Comparison of ENCODE assay signal across 8 mouse cellular contexts in the genomic region with DNA sequence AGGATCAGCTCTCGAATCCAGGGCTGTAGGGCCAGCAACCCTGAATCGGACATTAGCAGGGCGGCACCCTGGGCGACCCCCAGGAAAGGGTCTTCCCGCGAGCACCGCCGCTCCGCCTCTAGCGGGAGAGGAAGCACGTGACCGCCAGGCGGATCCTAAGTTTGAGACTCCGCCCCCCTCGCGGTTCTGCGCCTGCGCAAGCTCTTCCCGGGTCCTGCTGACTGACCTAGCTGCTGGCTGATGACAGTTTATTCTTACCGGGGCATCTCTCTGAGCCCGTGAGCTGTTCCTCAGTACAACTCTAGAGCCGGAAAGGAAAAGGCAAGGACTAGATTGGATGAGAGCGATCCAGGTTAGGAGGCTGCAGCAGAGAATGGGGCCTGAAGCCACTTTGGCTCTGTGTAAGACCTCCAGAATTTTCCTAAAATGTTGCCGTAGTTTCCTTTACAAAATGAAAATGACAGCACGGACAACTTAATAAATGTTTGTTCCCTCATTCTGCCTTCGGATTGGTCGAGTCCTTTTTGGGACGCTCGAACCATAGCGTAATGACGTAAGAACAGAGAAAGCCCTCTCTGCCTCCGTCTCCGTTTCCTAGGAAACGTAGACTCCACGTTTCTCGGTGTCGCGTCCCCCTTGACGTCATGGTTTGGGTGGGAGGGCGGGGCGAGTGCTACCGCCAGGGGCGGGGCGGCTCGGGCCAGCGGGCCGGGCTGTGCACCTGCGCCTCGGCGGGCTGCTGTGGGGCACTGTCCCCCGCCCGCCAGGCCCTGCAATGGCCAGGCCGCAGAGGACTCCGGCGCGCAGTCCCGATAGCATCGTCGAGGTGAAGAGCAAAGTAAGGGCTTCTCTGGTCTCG. TPM values are rescaled to one million over a fixed set of nuclear protein-coding genes. Genes with fewer than 3 reads are reported as not detected.
DNase-seq lines count a peak whose midpoint lies in the region; ATAC-seq and TF ChIP-seq lines count a peak whose summit lies in the region.

A gene (minus strand): TSS at position 137 of the 859 bp plus-strand sequence.
A gene (plus strand): TSS at position 183 of the 859 bp plus-strand sequence.

- H3K27ac ChIP-seq in bone marrow macrophage, adult 2 months (ENCODE audit: insufficient read depth, low read depth, low read length) = peak within 1 kb of the TSS; percentile 93
- peak within 1 kb of the TSS; percentile 92 for H3K27ac ChIP-seq in embryonic fibroblast, embryonic 13.5 days (ENCODE audit: insufficient read depth, low read length)
- peak within 1 kb of the TSS; percentile 85 for H3K27ac ChIP-seq in heart, embryonic 10.5 days
- H3K27ac ChIP-seq in kidney, embryonic 15.5 days = peak within 1 kb of the TSS; percentile 94

- H3K4me1 ChIP-seq in bone marrow macrophage, adult 2 months (ENCODE audit: control insufficient read depth, insufficient read depth, low read length) = peaks cover 2% of the 10 kb centered on the region; the same call in 1 of the 2 replicates
- H3K4me1 ChIP-seq in embryonic fibroblast, embryonic 13.5 days (ENCODE audit: control insufficient read depth, insufficient read depth, low read length) = peaks cover 2% of the 10 kb centered on the region; the same call in 1 of the 2 replicates
- H3K4me1 ChIP-seq in heart, embryonic 10.5 days = peaks cover 27% of the 10 kb centered on the region
- H3K4me1 ChIP-seq in kidney, embryonic 15.5 days = peaks cover 26% of the 10 kb centered on the region

- TF ChIP-seq POLR2A in bone marrow macrophage, adult 2 months (IDR thresholded peaks at IDR 0.05; ENCODE audit: borderline replicate concordance, low read depth, low read length) = no peak; the same call in 1 of the 2 replicates
- TF ChIP-seq POLR2A in embryonic fibroblast, embryonic 13.5 days (IDR thresholded peaks at IDR 0.05; ENCODE audit: low read depth, low read length) = peak; percentile 70; the same call in 1 of the 2 replicates

- ATAC-seq in kidney, embryonic 15.5 days (replicated peaks; ENCODE audit: low FRiP score) = peak; percentile 80
- peak; percentile 75 for ATAC-seq in monocyte, adult 5-6 weeks (replicated peaks; ENCODE audit: insufficient number of reproducible peaks, low FRiP score, low TSS enrichment, poor library complexity, severe bottlenecking)

- peak within 1 kb of the TSS; percentile 82 for H3K4me2 ChIP-seq in kidney, embryonic 15.5 days

- H3K4me3 ChIP-seq in bone marrow macrophage, adult 2 months (ENCODE audit: insufficient read depth, low read length) = peak within 1 kb of the TSS; percentile 87
- peak within 1 kb of the TSS; percentile 68 for H3K4me3 ChIP-seq in embryonic fibroblast, embryonic 13.5 days (ENCODE audit: insufficient read depth, low read length)
- H3K4me3 ChIP-seq in heart, embryonic 10.5 days = peak within 1 kb of the TSS; percentile 81
- H3K4me3 ChIP-seq in kidney, embryonic 15.5 days (replicated peaks) = peak within 1 kb of the TSS; percentile 66

- peak; percentile 97 for DNase-seq in A20 (ENCODE audit: low read depth, low spot score)
- DNase-seq in heart, embryonic 10.5 days (ENCODE audit: low spot score) = peak; percentile 98
- DNase-seq in liver = peak; percentile 97
- peak; percentile 96 to 99 for DNase-seq in spleen, postnatal 4 days (ENCODE audit: low spot score in 2 of 2)

- H3K36me3 ChIP-seq in heart, embryonic 10.5 days = peaks cover 47% of the 10 kb centered on the region
- peaks cover 55% of the 10 kb centered on the region for H3K36me3 ChIP-seq in kidney, embryonic 15.5 days

- TF ChIP-seq CTCF in bone marrow macrophage, adult 2 months (IDR thresholded peaks at IDR 0.05; ENCODE audit: low read depth, low read length) = no peak
- no peak for TF ChIP-seq CTCF in embryonic fibroblast, embryonic 13.5 days (IDR thresholded peaks at IDR 0.05; ENCODE audit: borderline replicate concordance, insufficient read depth, low read length)

- under 1% methylated on average over 60 of the region's 60 CpGs for WGBS in heart, embryonic 10.5 days
- under 1% methylated on average over 59 of the region's 60 CpGs for WGBS in kidney, embryonic 15.5 days

- H3K27me3 ChIP-seq in heart, embryonic 10.5 days (ENCODE audit: insufficient read depth, poor library complexity, severe bottlenecking) = no peaks in the 10 kb centered on the region; the same call in 1 of the 2 replicates
- no peaks in the 10 kb centered on the region for H3K27me3 ChIP-seq in kidney, embryonic 15.5 days

- H3K9ac ChIP-seq in kidney, embryonic 15.5 days = peak within 1 kb of the TSS; percentile 46

- H3K9me3 ChIP-seq in heart, embryonic 10.5 days = no peaks in the 10 kb centered on the region
- no peaks in the 10 kb centered on the region for H3K9me3 ChIP-seq in kidney, embryonic 15.5 days (replicated peaks)

RNA-seq across cellular contexts. Expression of the first gene that starts in this region (rescaled TPM):
- polyA plus RNA-seq in bone marrow macrophage, adult 2 months (2012; ENCODE audit: insufficient read depth, insufficient read length, missing spikeins) = 37.9 and 41.6 TPM in 2 replicates
- 24.6 and 26.5 TPM in 2 replicates for polyA plus RNA-seq in embryonic fibroblast, embryonic 13.5 days (2011; ENCODE audit: insufficient read length, low read depth, missing spikeins)
- polyA plus RNA-seq in heart, embryonic 10.5 days (2016; fragmentation: Nextera tagmentation; extraction: Ambion mirVana) = 46.6 and 52.9 TPM in 2 replicates
- polyA plus RNA-seq in kidney, embryonic 15.5 days (2015; fragmentation: Nextera tagmentation; extraction: Ambion mirVana) = 55.3 and 67.2 TPM in 2 replicates
- 8.7 to 25.2 TPM (median 9.7 TPM) in 3 replicates for total RNA-seq in monocyte, adult 5-6 weeks (2017)

RNA-seq across cellular contexts. Expression of the second gene that starts in this region (rescaled TPM):
- 9.4 and 11.2 TPM in 2 replicates for polyA plus RNA-seq in bone marrow macrophage, adult 2 months (2012; ENCODE audit: insufficient read depth, insufficient read length, missing spikeins)
- 7.9 and 15.8 TPM in 2 replicates for polyA plus RNA-seq in embryonic fibroblast, embryonic 13.5 days (2011; ENCODE audit: insufficient read length, low read depth, missing spikeins)
- polyA plus RNA-seq in heart, embryonic 10.5 days (2016; fragmentation: Nextera tagmentation; extraction: Ambion mirVana) = 12.8 and 14.1 TPM in 2 replicates
- polyA plus RNA-seq in kidney, embryonic 15.5 days (2015; fragmentation: Nextera tagmentation; extraction: Ambion mirVana) = 16.9 and 18.0 TPM in 2 replicates
- 21.3 to 28.7 TPM (median 21.4 TPM) in 3 replicates for total RNA-seq in monocyte, adult 5-6 weeks (2017)

Comparison
In these comparisons a context has a peak if more than half of its experiments do, and no peak if none do; other contexts are left out.
1. Peak in every context shown above with its lines: DNase-seq, ATAC-seq, H3K4me3 ChIP-seq and H3K27ac ChIP-seq.